Mouse (Mus musculus) adrenal gland, postnatal 36 days (tissue): Measurements from ENCODE around the gene Ercc2. TPM values are rescaled to one million over a fixed set of nuclear protein-coding genes. Genes with fewer than 3 reads are reported as not detected.

Source experiments
- DNase-seq, 2 experiments: peaks; one replicate each; pipeline ENCODE4 v3.0.0; 2021; ENCODE audit warnings: mixed read lengths in 1 of 2
- total RNA-seq, 2 experiments: library from RNA; stranded (reverse); gene quantifications; 2 replicates each; pipeline ENCODE4 v1.2.3; 2021

Gene Ercc2
- total RNA-seq, 2 experiments from 2014 or later: 29.7 to 32.8 TPM

- DNase-seq: peak; percentile 83
Observed at GRCm38 (mm10) chr7:19359892-19360641, 21.7 kb upstream of the Ercc2 start.

- peak; percentile 96 for DNase-seq
Observed at GRCm38 (mm10) chr7:19360944-19361343, 20.9 kb upstream of the Ercc2 start.

- peak; percentile 84 to 90 for DNase-seq
Observed at GRCm38 (mm10) chr7:19361720-19362119, 20.1 kb upstream of the Ercc2 start.

- no peak for DNase-seq
Observed at GRCm38 (mm10) chr7:19362276-19362675, 19.5 kb upstream of the Ercc2 start.

GRCm38 (mm10) chr7:19363881-19364280, 17.9 kb upstream of the Ercc2 start:
- peak; percentile 79 to 87 for DNase-seq

GRCm38 (mm10) chr7:19365376-19365775, 16.4 kb upstream of the Ercc2 start:
- no peak for DNase-seq

GRCm38 (mm10) chr7:19368380-19368779, 13.4 kb upstream of the Ercc2 start:
- peak; percentile 82 to 89 for DNase-seq

- DNase-seq: peak; percentile 62 to 80
Observed at GRCm38 (mm10) chr7:19369823-19370425, 11.9 kb upstream of the Ercc2 start.

- no peak for DNase-seq
Observed at GRCm38 (mm10) chr7:19373367-19373766, 8.4 kb upstream of the Ercc2 start.

GRCm38 (mm10) chr7:19375368-19375767, 6.4 kb upstream of the Ercc2 start:
- DNase-seq: no peak

GRCm38 (mm10) chr7:19376019-19376418, 5.8 kb upstream of the Ercc2 start:
- no peak for DNase-seq

- DNase-seq: no peak
Observed at GRCm38 (mm10) chr7:19378049-19378448, 3.8 kb upstream of the Ercc2 start.

GRCm38 (mm10) chr7:19382166-19382541, 344 bp downstream of the Ercc2 start:
- DNase-seq: peak; percentile 46 to 56

GRCm38 (mm10) chr7:19383708-19384107, 1.9 kb downstream of the Ercc2 start:
- DNase-seq: peak; percentile 28 to 51

- DNase-seq: peak in 1 of 2 experiments; percentile 44
Observed at GRCm38 (mm10) chr7:19388699-19389413, 7.0 kb downstream of the Ercc2 start.

- DNase-seq: no peak
Observed at GRCm38 (mm10) chr7:19394484-19394883, 12.7 kb downstream of the Ercc2 start.

- peak; percentile 79 to 88 for DNase-seq
Observed at GRCm38 (mm10) chr7:19399496-19400280, 17.9 kb downstream of the Ercc2 start.

GRCm38 (mm10) chr7:19400946-19401345, 19.1 kb downstream of the Ercc2 start:
- no peak for DNase-seq

GRCm38 (mm10) chr7:19402535-19403112, 20.8 kb downstream of the Ercc2 start:
- no peak for DNase-seq

- DNase-seq: peak; percentile 61 to 72
Observed at GRCm38 (mm10) chr7:19403731-19404296, 22.0 kb downstream of the Ercc2 start, which contains the start of gene Klc3. Gene Klc3, minus strand, starts transcription at chr7:19404104.

GRCm38 (mm10) chr7:19404476-19404875, 22.7 kb downstream of the Ercc2 start, which contains the start of gene Ckm:
Gene Ckm, plus strand, starts transcription at chr7:19404776.
- DNase-seq: no peak
